Mouse (Mus musculus): ENCODE measurements around the gene Cdc42bpg.

DNA sequence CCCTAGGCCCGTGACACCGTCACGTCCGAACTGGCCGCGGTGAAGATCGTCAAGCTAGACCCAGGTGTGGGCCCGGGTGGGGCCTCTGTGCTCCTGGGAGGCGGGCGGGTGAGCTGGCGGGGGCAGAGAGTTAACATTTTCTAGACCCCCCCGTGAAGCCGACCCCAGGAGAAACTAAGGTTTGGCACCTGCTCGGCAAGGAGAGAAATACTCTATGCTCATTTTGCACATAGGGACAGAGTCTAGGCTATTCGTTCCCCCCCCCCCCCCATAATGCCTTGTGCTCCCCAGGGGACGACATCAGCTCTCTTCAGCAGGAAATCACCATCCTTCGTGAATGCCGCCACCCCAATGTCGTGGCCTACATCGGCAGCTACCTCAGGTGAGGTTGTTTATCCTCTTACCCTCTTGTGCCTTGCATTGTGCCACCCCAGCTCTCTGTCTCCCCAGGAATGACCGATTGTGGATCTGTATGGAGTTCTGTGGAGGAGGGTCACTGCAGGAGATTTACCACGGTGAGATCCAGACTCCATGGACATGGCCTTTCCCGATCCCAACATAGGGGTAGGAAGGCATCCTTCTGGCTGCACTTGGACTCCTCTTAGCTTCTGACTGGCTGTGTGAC, 35.3 kb downstream of the Cdc42bpg start:
- TF ChIP-seq EP300 (IDR thresholded peaks at IDR 0.05; ENCODE audit: low read length) (no peak), POLR2A (IDR thresholded peaks at IDR 0.05; ENCODE audit: low read depth, low read length) (no peak), MXI1 (IDR thresholded peaks at IDR 0.05; ENCODE audit: low read depth, low read length) (no peak; the same call in 1 of the 2 replicates), RCOR1 (conservative IDR thresholded peaks at IDR 0.05; ENCODE audit: low read depth, low read length) (no peak)
